Mouse (Mus musculus) kidney, embryonic 15.5 days (tissue): Measurements from ENCODE around the gene Fxyd7. TPM values are rescaled to one million over a fixed set of nuclear protein-coding genes. Genes with fewer than 3 reads are reported as not detected.

Source experiments
- ATAC-seq: fragments of 200-750 bp; cut with Nextera tagmentation; replicated peaks from 2 replicates; pipeline ENCODE4 v1.8.0; 2017; ENCODE audit warnings: moderate TSS enrichment; ENCODE audit not compliant: low FRiP score
- H3K27ac ChIP-seq: fragments of 300-500 bp; sonication (generic); 2 replicates; pipeline ENCODE4 v1.5.1; 2015; ENCODE audit warnings: mild to moderate bottlenecking, inconsistent platforms
- H3K27me3 ChIP-seq: fragments of 300-500 bp; sonication (generic); 2 replicates; pipeline ENCODE4 v1.6.1; 2015; ENCODE audit warnings: inconsistent platforms
- H3K36me3 ChIP-seq: fragments of 300-500 bp; sonication (generic); 2 replicates; pipeline ENCODE4 v1.6.1; 2015; ENCODE audit warnings: inconsistent platforms
- H3K4me1 ChIP-seq: fragments of 300-500 bp; sonication (generic); 2 replicates; pipeline ENCODE4 v1.6.1; 2015; ENCODE audit warnings: inconsistent platforms
- H3K4me2 ChIP-seq: fragments of 300-500 bp; sonication (generic); 2 replicates; pipeline ENCODE4 v1.6.1; 2015; ENCODE audit warnings: moderate library complexity, mild to moderate bottlenecking, inconsistent platforms
- H3K4me3 ChIP-seq: fragments of 300-500 bp; sonication (generic); replicated peaks from 2 replicates; pipeline ENCODE4 v1.5.1; 2015; ENCODE audit warnings: mild to moderate bottlenecking, inconsistent platforms
- H3K9ac ChIP-seq: fragments of 300-500 bp; sonication (generic); 2 replicates; pipeline ENCODE4 v1.6.1; 2015; ENCODE audit warnings: mild to moderate bottlenecking, inconsistent platforms
- H3K9me3 ChIP-seq: fragments of 300-500 bp; sonication (generic); replicated peaks from 2 replicates; pipeline ENCODE4 v1.6.1; 2016; ENCODE audit warnings: inconsistent platforms
- WGBS: fragments of 180-500 bp; shearing (Covaris S2); methylation state at CpG from one replicate; pipeline ENCODE4 v1.1.7; 2015; ENCODE audit warnings: mixed read lengths; 5-methylcytosine and 5-hydroxymethylcytosine counted together
- polyA plus RNA-seq: library from polyadenylated mRNA; unstranded; fragments of >200 nt; fragmentation: Nextera tagmentation; extraction: Ambion mirVana; gene quantifications from 2 replicates; pipeline ENCODE4 v1.2.1, GENCODE M21; 2015

Gene Fxyd7
- polyA plus RNA-seq, 1 experiment from 2014 or later, result 11.2 TPM

- Histone ChIP-seq H3K36me3 (no peaks in the 10 kb centered on the region), H3K9ac (peak within 1 kb of the TSS; percentile 35), H3K27me3 (peaks cover 51% of the 10 kb centered on the region), H3K4me1 (peaks cover 18% of the 10 kb centered on the region), H3K4me3 (peak within 1 kb of the TSS; percentile 38), H3K4me2 (peak within 1 kb of the TSS; percentile 63), H3K27ac (0 out of 2 replicates have a peak within 1 kb of the TSS, but pooled peaks have one; percentile 18), H3K9me3 (no peaks in the 10 kb centered on the region)
- ATAC-seq, result no peak
- 40% methylated on average over 10 of the region's 10 CpGs for WGBS
These were observed 8.8 kb downstream of the Fxyd7 start, which contains the start of gene Fxyd5 for GRCm38 (mm10) chr7:31042431-31042910. Gene Fxyd5 (minus strand): TSS chr7:31042481.

- WGBS, result under 1% methylated on average over 28 of the region's 28 CpGs
- H3K9me3 ChIP-seq, result no peaks in the 10 kb centered on the region
These were observed 9.5 kb downstream of the Fxyd7 start for GRCm38 (mm10) chr7:31041662-31042315.

GRCm38 (mm10) chr7:31041023-31041407 lies 10.3 kb downstream of the Fxyd7 start:
- peak overlapping the region; percentile 63 for H3K4me2 ChIP-seq
- no peak for ATAC-seq
- no peak overlapping the region for H3K27ac ChIP-seq
- H3K4me1 ChIP-seq, result peaks cover 18% of the 10 kb centered on the region
- no peaks in the 10 kb centered on the region for H3K36me3 ChIP-seq
- H3K27me3 ChIP-seq, result peaks cover 47% of the 10 kb centered on the region
- peak overlapping the region; percentile 35; the same call in 1 of the 2 replicates for H3K9ac ChIP-seq
- no peaks in the 10 kb centered on the region for H3K9me3 ChIP-seq
- H3K4me3 ChIP-seq, result peak overlapping the region; percentile 38; the same call in 1 of the 2 replicates
- 32% methylated on average over 8 of the region's 8 CpGs for WGBS

More at GRCm38 (mm10) chr7:31041662-31042315, 9.5 kb downstream of the Fxyd7 start:
- Histone ChIP-seq H3K9ac (peak overlapping the region; percentile 35), H3K27ac (0 out of 2 replicates have a peak overlapping the region, but pooled peaks have one; percentile 18), H3K27me3 (peaks cover 51% of the 10 kb centered on the region), H3K4me1 (peaks cover 18% of the 10 kb centered on the region), H3K4me3 (peak overlapping the region; percentile 38), H3K4me2 (peak overlapping the region; percentile 63), H3K36me3 (no peaks in the 10 kb centered on the region)
- ATAC-seq, result peak; percentile 72

- H3K4me2 ChIP-seq, result peak overlapping the region; percentile 63
- H3K4me3 ChIP-seq, result no peak overlapping the region
- H3K27ac ChIP-seq, result no peak overlapping the region
- 81% methylated on average over 12 of the region's 12 CpGs for WGBS
- no peaks in the 10 kb centered on the region for H3K9me3 ChIP-seq
- H3K36me3 ChIP-seq, result no peaks in the 10 kb centered on the region
- no peak for ATAC-seq
- peaks cover 18% of the 10 kb centered on the region for H3K4me1 ChIP-seq
- H3K27me3 ChIP-seq, result peaks cover 47% of the 10 kb centered on the region
- H3K9ac ChIP-seq, result no peak overlapping the region
These were observed 10.8 kb downstream of the Fxyd7 start for GRCm38 (mm10) chr7:31040281-31041022.

- Histone ChIP-seq H3K9ac (no peak overlapping the region), H3K4me1 (peaks cover 18% of the 10 kb centered on the region), H3K9me3 (no peaks in the 10 kb centered on the region), H3K27me3 (peaks cover 37% of the 10 kb centered on the region), H3K36me3 (no peaks in the 10 kb centered on the region), H3K4me3 (no peak overlapping the region), H3K27ac (no peak overlapping the region), H3K4me2 (no peak overlapping the region)
- no peak for ATAC-seq
- WGBS, result 86% methylated on average over 4 of the region's 4 CpGs
These were observed 12.3 kb downstream of the Fxyd7 start for GRCm38 (mm10) chr7:31039011-31039410.

GRCm38 (mm10) chr7:31037675-31038074 lies 13.6 kb downstream of the Fxyd7 start:
- H3K36me3 ChIP-seq, result no peaks in the 10 kb centered on the region
- peaks cover 24% of the 10 kb centered on the region for H3K4me1 ChIP-seq
- no peak overlapping the region for H3K4me2 ChIP-seq
- H3K9ac ChIP-seq, result no peak overlapping the region
- ATAC-seq, result no peak
- H3K9me3 ChIP-seq, result no peaks in the 10 kb centered on the region
- H3K4me3 ChIP-seq, result no peak overlapping the region
- H3K27ac ChIP-seq, result no peak overlapping the region
- 77% methylated on average over 2 of the region's 2 CpGs for WGBS
- peaks cover 25% of the 10 kb centered on the region for H3K27me3 ChIP-seq

GRCm38 (mm10) chr7:31036917-31037316 lies 14.3 kb downstream of the Fxyd7 start:
- H3K4me2 ChIP-seq, result no peak overlapping the region
- no peak for ATAC-seq
- H3K9ac ChIP-seq, result no peak overlapping the region
- H3K4me3 ChIP-seq, result no peak overlapping the region
- no peaks in the 10 kb centered on the region for H3K9me3 ChIP-seq
- WGBS, result 83% methylated on average over 7 of the region's 7 CpGs
- H3K4me1 ChIP-seq, result peaks cover 16% of the 10 kb centered on the region
- no peaks in the 10 kb centered on the region for H3K36me3 ChIP-seq
- H3K27ac ChIP-seq, result no peak overlapping the region
- peaks cover 18% of the 10 kb centered on the region for H3K27me3 ChIP-seq

- Histone ChIP-seq H3K4me1 (peaks cover 8% of the 10 kb centered on the region), H3K4me2 (no peak overlapping the region), H3K9ac (no peak overlapping the region), H3K36me3 (no peaks in the 10 kb centered on the region), H3K27me3 (0 out of 2 replicates have a peak, but pooled peaks cover 3% of the 10 kb centered on the region), H3K9me3 (no peaks in the 10 kb centered on the region), H3K27ac (no peak overlapping the region), H3K4me3 (no peak overlapping the region)
- 89% methylated on average over 11 of the region's 11 CpGs for WGBS
- no peak for ATAC-seq
These were observed 16.0 kb downstream of the Fxyd7 start for GRCm38 (mm10) chr7:31035291-31035690.

- Histone ChIP-seq H3K9me3 (no peaks in the 10 kb centered on the region), H3K4me3 (no peak overlapping the region), H3K4me2 (no peak overlapping the region), H3K36me3 (no peaks in the 10 kb centered on the region), H3K4me1 (peaks cover 8% of the 10 kb centered on the region), H3K27ac (no peak overlapping the region), H3K27me3 (no peaks in the 10 kb centered on the region), H3K9ac (no peak overlapping the region)
- WGBS, result 72% methylated on average over 11 of the region's 11 CpGs
- no peak for ATAC-seq
These were observed 16.5 kb downstream of the Fxyd7 start for GRCm38 (mm10) chr7:31034789-31035188.

GRCm38 (mm10) chr7:31033409-31034165 lies 17.7 kb downstream of the Fxyd7 start:
- no peak overlapping the region for H3K4me3 ChIP-seq
- ATAC-seq, result no peak
- H3K27ac ChIP-seq, result no peak overlapping the region
- WGBS, result 52% methylated on average over 9 of the region's 9 CpGs
- H3K4me2 ChIP-seq, result no peak overlapping the region
- H3K36me3 ChIP-seq, result no peaks in the 10 kb centered on the region
- H3K9me3 ChIP-seq, result no peaks in the 10 kb centered on the region
- H3K9ac ChIP-seq, result no peak overlapping the region
- H3K4me1 ChIP-seq, result peaks cover 8% of the 10 kb centered on the region
- no peaks in the 10 kb centered on the region for H3K27me3 ChIP-seq

GRCm38 (mm10) chr7:31031731-31032130 lies 19.5 kb downstream of the Fxyd7 start:
- no peak overlapping the region for H3K9ac ChIP-seq
- H3K9me3 ChIP-seq, result no peaks in the 10 kb centered on the region
- no peak overlapping the region for H3K27ac ChIP-seq
- no peak for ATAC-seq
- no peak overlapping the region for H3K4me2 ChIP-seq
- H3K27me3 ChIP-seq, result no peaks in the 10 kb centered on the region
- H3K36me3 ChIP-seq, result no peaks in the 10 kb centered on the region
- peaks cover 8% of the 10 kb centered on the region for H3K4me1 ChIP-seq
- H3K4me3 ChIP-seq, result no peak overlapping the region
- WGBS, result 87% methylated on average over 7 of the region's 7 CpGs
